Mouse (Mus musculus): ENCODE results near the gene Runx2. TPM values are rescaled to one million over a fixed set of nuclear protein-coding genes. Genes with fewer than 3 reads are reported as not detected.
A peak's percentile ranks its signal among the peaks of the same experiment; 100 is the strongest.

Gene Runx2
- total RNA-seq, 2 experiments from 2014 or later = 0.35 to 0.51 TPM

- intact Hi-C loops (cut with DNase I) = no loop called here
- no peak for DNase-seq
Measured at GRCm38 (mm10) chr17:44722103-44722792, 92.3 kb downstream of the Runx2 start.

- DNase-seq = no peak
- intact Hi-C loops (cut with DNase I) = no loop called here
Measured at GRCm38 (mm10) chr17:44718591-44718990, 96.0 kb downstream of the Runx2 start.

- intact Hi-C loops (cut with DNase I) = no loop called here
- DNase-seq = no peak
Measured at GRCm38 (mm10) chr17:44718036-44718435, 96.6 kb downstream of the Runx2 start.

GRCm38 (mm10) chr17:44714116-44714515 lies 100.5 kb downstream of the Runx2 start:
- intact Hi-C loops (cut with DNase I) = no loop called here
- DNase-seq = no peak

- no peak for DNase-seq
- intact Hi-C loops (cut with DNase I) = no loop called here
Measured at GRCm38 (mm10) chr17:44713404-44713803, 101.2 kb downstream of the Runx2 start.

- intact Hi-C loops (cut with DNase I) = no loop called here
- peak; percentile 27 to 48 for DNase-seq
Measured at GRCm38 (mm10) chr17:44709516-44710252, 104.9 kb downstream of the Runx2 start.

GRCm38 (mm10) chr17:44707956-44708355 lies 106.6 kb downstream of the Runx2 start:
- intact Hi-C loops (cut with DNase I) = no loop called here
- no peak for DNase-seq

- DNase-seq = no peak
Measured at GRCm38 (mm10) chr17:44706531-44706930, 108.1 kb downstream of the Runx2 start.

GRCm38 (mm10) chr17:44702506-44703298 lies 111.9 kb downstream of the Runx2 start:
- no peak for DNase-seq
- intact Hi-C loops (cut with DNase I) = no loop called here

More at GRCm38 (mm10) chr17:44706531-44706930, 108.1 kb downstream of the Runx2 start:
- intact Hi-C loops (cut with DNase I) = no loop called here

GRCm38 (mm10) chr17:44701531-44701930 lies 113.1 kb downstream of the Runx2 start:
- intact Hi-C loops (cut with DNase I) = no loop called here
- no peak for DNase-seq

GRCm38 (mm10) chr17:44700326-44700725 lies 114.3 kb downstream of the Runx2 start:
- no peak for DNase-seq
- intact Hi-C loops (cut with DNase I) = no loop called here

- intact Hi-C loops (cut with DNase I) = no loop called here
- no peak for DNase-seq
Measured at GRCm38 (mm10) chr17:44697053-44697452, 117.5 kb downstream of the Runx2 start.

- no peak for DNase-seq
- intact Hi-C loops (cut with DNase I) = no loop called here
Measured at GRCm38 (mm10) chr17:44693552-44693951, 121.0 kb downstream of the Runx2 start.

GRCm38 (mm10) chr17:44691517-44691916 lies 123.1 kb downstream of the Runx2 start:
- intact Hi-C loops (cut with DNase I) = no loop called here
- DNase-seq = no peak

- DNase-seq = no peak
- intact Hi-C loops (cut with DNase I) = no loop called here
Measured at GRCm38 (mm10) chr17:44690410-44691035, 124.1 kb downstream of the Runx2 start.

- intact Hi-C loops (cut with DNase I) = no loop called here
- no peak for DNase-seq
Measured at GRCm38 (mm10) chr17:44688306-44688705, 126.3 kb downstream of the Runx2 start.

- intact Hi-C loops (cut with DNase I) = no loop called here
- no peak for DNase-seq
Measured at GRCm38 (mm10) chr17:44685514-44685913, 129.1 kb downstream of the Runx2 start.

- no peak for DNase-seq
- intact Hi-C loops (cut with DNase I) = no loop called here
Measured at GRCm38 (mm10) chr17:44683026-44683425, 131.6 kb downstream of the Runx2 start.

- DNase-seq = peak; percentile 30 to 32
- intact Hi-C loops (cut with DNase I) = no loop called here
Measured at GRCm38 (mm10) chr17:44677782-44678181, 136.8 kb downstream of the Runx2 start.

- no peak for DNase-seq
- intact Hi-C loops (cut with DNase I) = no loop called here
Measured at GRCm38 (mm10) chr17:44672806-44673205, 141.8 kb downstream of the Runx2 start.
